18 mouse cellular contexts compared by ENCODE assay signal in genomic region chr12:56020954-56021514, GRCm38 (mm10).
DNase-seq lines count a peak whose midpoint lies in the region; ATAC-seq lines count a peak whose summit lies in the region.
"Had no signal": no experiment of that assay in that cellular context is flagged by ENCODE, and none has a peak within 500 bp of the region (broad histone marks: within the 10 kb centered on the region; RNA-seq: fewer than 3 reads in every experiment).

No protein-coding gene starts in this region.

- no peaks in the 10 kb centered on the region for H3K9me3 ChIP-seq in hindbrain, embryonic 10.5 days
- H3K9me3 ChIP-seq in hindbrain, embryonic 16.5 days (ENCODE audit: control insufficient read depth, low read length) = no peaks in the 10 kb centered on the region
- H3K9me3 ChIP-seq in midbrain, embryonic 11.5 days (ENCODE audit: control insufficient read depth, low read length) = no peaks in the 10 kb centered on the region
- H3K9me3 ChIP-seq: embryonic facial prominence, embryonic 13.5 days; hindbrain, embryonic 13.5 days had no signal

- peaks cover 10% of the 10 kb centered on the region for H3K4me1 ChIP-seq in hindbrain, embryonic 10.5 days (replicated peaks)
- no peaks in the 10 kb centered on the region for H3K4me1 ChIP-seq in hindbrain, embryonic 16.5 days (ENCODE audit: control insufficient read depth, insufficient read depth, low read depth, low read length)
- peaks cover 12% of the 10 kb centered on the region for H3K4me1 ChIP-seq in midbrain, embryonic 11.5 days (ENCODE audit: control insufficient read depth, insufficient read depth, low read length)
- H3K4me1 ChIP-seq: embryonic facial prominence, embryonic 13.5 days had no signal

- H3K4me3 ChIP-seq in hindbrain, embryonic 10.5 days = no peak overlapping the region
- H3K4me3 ChIP-seq in hindbrain, embryonic 16.5 days (ENCODE audit: low read length) = no peak overlapping the region
- H3K4me3 ChIP-seq in midbrain, embryonic 11.5 days (ENCODE audit: low read depth, low read length) = no peak overlapping the region
- H3K4me3 ChIP-seq: embryonic facial prominence, embryonic 13.5 days; erythroblast, embryonic 14.5 days; gastrocnemius, adult 2 months; hindbrain, embryonic 13.5 days had no signal

- H3K27me3 ChIP-seq in hindbrain, embryonic 10.5 days (ENCODE audit: insufficient read depth, poor library complexity, severe bottlenecking) = no peaks in the 10 kb centered on the region
- H3K27me3 ChIP-seq in hindbrain, embryonic 16.5 days (replicated peaks; ENCODE audit: control insufficient read depth, insufficient read depth, low read length) = no peaks in the 10 kb centered on the region
- H3K27me3 ChIP-seq in midbrain, embryonic 11.5 days (ENCODE audit: control insufficient read depth, insufficient read depth, low read length) = no peaks in the 10 kb centered on the region
- H3K27me3 ChIP-seq: embryonic facial prominence, embryonic 13.5 days; hindbrain, embryonic 13.5 days had no signal

- WGBS in hindbrain, embryonic 10.5 days = 31% methylated on average over 7 of the region's 7 CpGs
- WGBS in hindbrain, embryonic 16.5 days = 18% methylated on average over 7 of the region's 7 CpGs
- WGBS in midbrain, embryonic 11.5 days = 7% methylated on average over 7 of the region's 7 CpGs

- no peak overlapping the region for H3K4me2 ChIP-seq in hindbrain, embryonic 16.5 days (ENCODE audit: low read length)
- no peak overlapping the region for H3K4me2 ChIP-seq in midbrain, embryonic 11.5 days
- H3K4me2 ChIP-seq: embryonic facial prominence, embryonic 13.5 days; hindbrain, embryonic 13.5 days had no signal

- no peaks in the 10 kb centered on the region for H3K36me3 ChIP-seq in hindbrain, embryonic 10.5 days
- H3K36me3 ChIP-seq in hindbrain, embryonic 16.5 days (ENCODE audit: control insufficient read depth, insufficient read depth, low read length) = no peaks in the 10 kb centered on the region
- no peaks in the 10 kb centered on the region for H3K36me3 ChIP-seq in midbrain, embryonic 11.5 days (ENCODE audit: control insufficient read depth, insufficient read depth, low read length)
- H3K36me3 ChIP-seq: embryonic facial prominence, embryonic 13.5 days; hindbrain, embryonic 13.5 days had no signal

- H3K9ac ChIP-seq in hindbrain, embryonic 16.5 days (ENCODE audit: low read depth, low read length) = no peak overlapping the region
- H3K9ac ChIP-seq in midbrain, embryonic 11.5 days (ENCODE audit: low read length) = peak overlapping the region; percentile 42; the same call in 1 of the 2 replicates
- H3K9ac ChIP-seq: embryonic facial prominence, embryonic 13.5 days; hindbrain, embryonic 13.5 days had no signal

- H3K27ac ChIP-seq in hindbrain, embryonic 10.5 days = no peak overlapping the region
- H3K27ac ChIP-seq in hindbrain, embryonic 16.5 days (ENCODE audit: low read depth, low read length) = no peak overlapping the region
- no peak overlapping the region for H3K27ac ChIP-seq in midbrain, embryonic 11.5 days (ENCODE audit: low read depth, low read length)
- H3K27ac ChIP-seq: embryonic facial prominence, embryonic 13.5 days; gastrocnemius, adult 2 months; hindbrain, embryonic 13.5 days; macrophage had no signal

- peak; percentile 6 for DNase-seq in hindbrain, embryonic 10.5 days (ENCODE audit: low spot score)
- DNase-seq in embryo, embryonic 10 days (ENCODE audit: low spot score) = peak; percentile 13
- peak; percentile 91 for DNase-seq in midbrain, embryonic 11.5 days (ENCODE audit: low spot score, missing footprints)
- no peak for DNase-seq in spleen, postnatal 14 days (ENCODE audit: low spot score in 2 of 2)
- DNase-seq in urinary bladder, postnatal 25 days (ENCODE audit: low spot score) = no peak
- no peak for DNase-seq in adipocyte (ENCODE audit: low spot score)
- DNase-seq: adrenal gland, adult 8-10 months; B cell, adult 2 months; cerebellum, adult 9-10 months; gastrocnemius, adult 2 months; kidney, adult 18-20 months; kidney, postnatal 10 days had no signal

- ATAC-seq in hindbrain, embryonic 16.5 days = no peak
- ATAC-seq in midbrain, embryonic 11.5 days (ENCODE audit: low FRiP score) = peak; percentile 85
- ATAC-seq: inflammation-experienced regulatory T-cells, adult 6 months had no signal

Comparison
In these comparisons a context has a peak if more than half of its experiments do, and no peak if none do; other contexts are left out.
1. DNase-seq: peak in hindbrain, embryonic 10.5 days (single experiment), embryo, embryonic 10 days (single experiment) and midbrain, embryonic 11.5 days (single experiment); none in spleen, postnatal 14 days (0 of 2), urinary bladder, postnatal 25 days (single experiment) and adipocyte (single experiment).